Mouse (Mus musculus): ENCODE results near the gene Myof.

The Myof gene

GRCm38 (mm10) chr19:38043281-38043981, at the start of gene Myof:
Gene Myof, minus strand, starts transcription at chr19:38043577.
- peak; percentile 32 for DNase-seq (ENCODE audit: low read depth, low spot score)

GRCm38 (mm10) chr19:38091512-38091985, 48.2 kb upstream of the Myof start:
- no peak for DNase-seq (ENCODE audit: low read depth, low spot score)

DNA sequence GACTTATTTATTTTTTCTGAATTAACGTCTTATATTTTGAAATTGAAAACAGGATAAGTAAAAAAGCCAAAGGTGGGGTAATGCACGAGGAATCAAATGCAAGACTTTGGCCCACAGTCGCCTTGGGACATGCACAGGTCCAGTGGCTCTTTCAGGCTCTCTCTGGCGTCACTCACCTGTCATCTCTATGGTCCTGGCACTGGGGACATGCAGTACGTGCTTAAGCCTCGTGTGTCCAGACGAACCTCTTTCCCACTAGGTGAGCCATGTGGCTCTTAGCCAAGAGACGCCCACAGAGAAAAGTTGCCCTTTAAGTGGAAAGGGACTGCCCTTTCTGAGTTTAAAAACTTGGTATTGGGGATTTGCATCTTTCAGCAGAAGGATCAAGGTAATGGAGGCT, 46.0 kb upstream of the Myof start:
- DNase-seq (ENCODE audit: low read depth, low spot score): no peak

- peak; percentile 63 for DNase-seq (ENCODE audit: low read depth, low spot score)
Measured at GRCm38 (mm10) chr19:38086948-38087551, 43.7 kb upstream of the Myof start.

GRCm38 (mm10) chr19:38085841-38086240, 42.5 kb upstream of the Myof start:
- DNase-seq (ENCODE audit: low read depth, low spot score): no peak

DNA sequence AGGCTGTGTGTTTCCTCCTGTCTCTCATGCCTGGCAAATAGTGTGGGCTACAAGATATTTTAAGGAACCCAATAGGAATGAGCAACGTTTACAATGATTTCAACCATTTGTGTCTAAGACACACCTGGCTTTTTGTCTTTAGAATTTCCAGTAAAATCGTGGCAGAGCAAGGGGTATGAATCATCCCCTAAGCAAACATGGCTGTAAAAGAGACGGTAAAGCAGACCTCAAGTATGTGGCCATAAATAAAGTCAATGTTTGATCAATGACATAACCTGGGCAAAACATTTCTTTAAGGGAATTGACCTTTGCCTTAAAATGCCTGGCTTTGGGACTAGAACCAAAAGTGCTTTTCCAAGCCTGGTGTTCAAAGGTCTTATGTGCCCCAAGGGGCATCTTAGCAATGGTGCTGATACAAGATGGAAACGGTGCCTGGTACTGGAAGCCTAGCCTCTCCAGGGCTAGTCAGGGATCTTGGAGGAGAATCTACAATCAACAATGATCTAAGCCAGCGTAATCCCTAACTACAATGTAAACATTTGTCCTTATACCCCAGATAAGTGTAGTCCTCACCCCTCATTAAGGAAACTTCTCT, 39.7 kb upstream of the Myof start:
- DNase-seq (ENCODE audit: low read depth, low spot score): no peak

- DNase-seq (ENCODE audit: low read depth, low spot score): no peak
Measured at GRCm38 (mm10) chr19:38081361-38081760, 38.0 kb upstream of the Myof start.

GRCm38 (mm10) chr19:38077851-38078540, 34.6 kb upstream of the Myof start:
- DNase-seq (ENCODE audit: low read depth, low spot score): peak; percentile 11

DNA sequence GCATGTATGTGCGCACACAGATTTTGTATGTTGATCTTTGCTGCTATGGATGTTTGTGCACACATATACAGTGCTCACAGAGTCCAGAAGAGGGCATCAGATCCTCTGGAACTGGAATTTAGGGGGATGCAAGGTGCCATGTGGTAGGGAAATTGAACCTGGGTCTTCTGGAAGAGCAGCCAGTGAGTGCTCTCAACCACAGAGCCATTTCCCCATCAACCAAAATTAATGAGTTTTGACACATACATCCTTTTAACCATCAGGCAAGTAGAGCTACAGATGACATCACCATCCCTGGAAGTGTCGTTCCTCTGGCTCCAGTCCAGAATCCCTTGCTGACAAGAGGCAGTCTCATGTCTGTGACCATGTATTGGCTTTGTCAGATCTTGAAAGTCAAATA, 32.9 kb upstream of the Myof start:
- DNase-seq (ENCODE audit: low read depth, low spot score): peak; percentile 14

DNA sequence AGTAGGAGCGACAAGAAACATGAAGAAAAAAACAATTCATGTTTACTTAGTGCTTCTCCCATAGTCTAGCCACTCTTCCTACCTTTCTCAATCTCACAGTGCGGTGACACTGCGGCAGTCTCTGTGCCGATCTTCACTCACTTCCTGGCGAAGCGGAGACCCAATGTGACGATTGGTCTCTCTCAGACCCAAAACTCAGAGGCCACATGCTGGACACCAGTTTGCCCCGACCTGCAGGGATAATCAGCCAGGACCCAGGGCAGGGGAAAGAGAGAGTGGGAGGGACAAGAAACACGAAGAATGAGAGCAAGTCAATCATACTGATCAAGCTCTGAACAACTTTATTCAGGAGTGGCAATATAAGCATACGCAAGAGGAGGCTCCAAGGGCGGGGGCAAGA, 31.7 kb upstream of the Myof start:
- DNase-seq (ENCODE audit: low read depth, low spot score): no peak

DNA sequence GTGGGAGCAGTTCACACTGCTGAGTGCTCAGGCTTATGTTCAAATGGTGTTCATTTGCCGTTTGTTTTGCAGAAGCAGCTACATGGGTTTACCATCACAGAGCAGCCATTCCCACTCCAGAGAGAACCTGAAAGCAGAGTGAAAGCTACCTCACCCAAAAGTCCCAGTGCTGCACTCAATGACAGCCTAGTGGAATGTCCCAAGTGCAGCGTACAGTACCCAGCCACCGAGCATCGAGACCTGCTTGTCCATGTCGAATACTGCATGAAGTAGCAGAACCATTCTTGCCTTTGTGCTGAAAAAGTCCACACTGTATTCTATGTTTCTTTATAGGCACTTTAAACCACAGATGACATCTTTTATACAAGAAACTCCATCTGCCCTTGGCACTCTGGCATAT, 29.8 kb upstream of the Myof start:
- no peak for DNase-seq (ENCODE audit: low read depth, low spot score)

DNA sequence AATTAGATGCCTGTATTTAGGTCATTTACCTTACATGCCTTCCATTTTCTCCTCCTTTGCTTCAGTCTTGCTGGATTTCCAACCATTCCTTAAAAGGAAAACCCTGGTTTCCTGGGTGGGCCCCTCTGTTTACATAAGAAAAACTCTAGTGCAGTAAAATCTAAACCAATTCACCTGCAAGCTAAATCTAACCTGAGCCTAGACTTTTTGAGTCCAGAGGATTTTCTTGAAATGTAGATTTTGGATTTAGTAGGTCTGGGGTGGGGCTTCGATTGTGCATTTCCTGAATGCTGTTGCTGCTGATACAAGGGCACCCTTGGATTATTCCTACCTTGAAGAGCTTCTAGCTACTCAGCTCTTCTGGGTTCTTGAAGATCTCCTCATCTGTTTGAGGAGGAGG, 20.7 kb upstream of the Myof start:
- DNase-seq (ENCODE audit: low read depth, low spot score): no peak

DNA sequence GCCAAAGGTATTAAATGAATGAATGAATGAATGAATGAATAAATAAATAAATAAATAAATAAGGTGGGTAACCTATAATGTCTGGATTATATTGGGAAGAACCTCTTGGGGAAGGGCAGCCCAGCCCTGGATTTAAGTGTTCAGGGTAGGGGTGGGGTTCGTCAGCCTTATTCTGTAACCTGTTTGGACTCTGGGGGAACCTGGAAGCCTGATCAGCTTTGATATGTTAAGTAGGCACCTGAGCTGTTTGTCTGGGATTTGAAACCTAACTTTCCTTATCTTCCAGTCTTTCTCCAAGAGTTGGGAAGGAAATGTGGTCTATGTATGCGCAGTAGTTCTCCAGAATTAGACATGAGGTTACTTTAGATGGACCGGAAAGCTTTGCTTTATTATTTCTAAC, 19.8 kb upstream of the Myof start:
- DNase-seq (ENCODE audit: low read depth, low spot score): no peak

- DNase-seq (ENCODE audit: low read depth, low spot score): no peak
Measured at GRCm38 (mm10) chr19:38056931-38057330, 13.6 kb upstream of the Myof start.

DNA sequence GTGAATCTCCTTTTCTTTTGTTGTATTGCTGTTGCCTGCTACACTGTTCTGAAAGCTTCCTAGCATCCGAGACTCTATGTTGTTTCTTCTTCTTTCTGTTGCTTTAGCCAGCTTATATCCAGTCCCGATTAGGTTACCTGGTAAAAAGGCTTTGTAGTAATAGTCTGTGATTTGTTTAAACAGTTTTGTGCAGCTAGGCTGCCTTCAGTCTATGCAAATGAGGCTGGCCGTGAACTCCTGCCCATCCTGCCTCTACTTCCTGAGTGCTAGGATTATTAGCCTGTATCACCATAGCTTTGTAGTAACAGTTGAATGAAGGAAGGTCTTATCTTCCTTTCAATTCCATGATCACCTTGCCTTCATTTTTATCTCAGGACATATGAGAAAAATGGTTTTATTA, 12.9 kb upstream of the Myof start:
- DNase-seq (ENCODE audit: low read depth, low spot score): no peak

- no peak for DNase-seq (ENCODE audit: low read depth, low spot score)
Measured at GRCm38 (mm10) chr19:38055798-38056197, 12.4 kb upstream of the Myof start.

GRCm38 (mm10) chr19:38054720-38055192, 11.4 kb upstream of the Myof start, which contains the start of gene Cep55:
Gene Cep55, plus strand, starts transcription at chr19:38055011.
- DNase-seq (ENCODE audit: low read depth, low spot score): peak; percentile 99

DNA sequence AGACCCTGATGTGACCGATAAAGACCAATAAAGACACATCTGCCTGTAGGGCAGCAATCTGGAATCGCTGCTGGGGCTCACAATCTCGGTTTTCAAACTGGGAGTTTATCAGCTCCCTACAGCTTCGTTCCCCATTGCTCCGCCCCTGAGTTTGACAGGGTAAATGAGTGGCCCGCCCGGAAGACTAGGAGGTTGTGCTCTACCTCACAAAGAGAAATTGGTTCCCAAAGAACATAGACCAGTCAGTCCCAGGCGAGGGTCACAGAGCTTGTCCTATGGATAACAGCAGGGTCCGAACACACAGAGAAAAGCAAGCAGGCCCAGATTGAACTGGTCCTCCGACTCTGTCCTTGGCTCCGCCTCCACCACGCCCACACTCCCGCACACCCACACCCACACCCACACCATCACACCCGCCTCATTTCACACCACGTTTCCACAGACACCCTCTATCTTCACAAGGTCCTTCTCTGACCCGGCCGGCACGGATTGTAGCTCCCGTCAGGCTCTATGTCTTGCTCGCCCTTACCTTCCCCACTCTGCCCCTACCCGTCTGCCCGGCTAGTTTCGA, 10.9 kb upstream of the Myof start:
- no peak for DNase-seq (ENCODE audit: low read depth, low spot score)

DNA sequence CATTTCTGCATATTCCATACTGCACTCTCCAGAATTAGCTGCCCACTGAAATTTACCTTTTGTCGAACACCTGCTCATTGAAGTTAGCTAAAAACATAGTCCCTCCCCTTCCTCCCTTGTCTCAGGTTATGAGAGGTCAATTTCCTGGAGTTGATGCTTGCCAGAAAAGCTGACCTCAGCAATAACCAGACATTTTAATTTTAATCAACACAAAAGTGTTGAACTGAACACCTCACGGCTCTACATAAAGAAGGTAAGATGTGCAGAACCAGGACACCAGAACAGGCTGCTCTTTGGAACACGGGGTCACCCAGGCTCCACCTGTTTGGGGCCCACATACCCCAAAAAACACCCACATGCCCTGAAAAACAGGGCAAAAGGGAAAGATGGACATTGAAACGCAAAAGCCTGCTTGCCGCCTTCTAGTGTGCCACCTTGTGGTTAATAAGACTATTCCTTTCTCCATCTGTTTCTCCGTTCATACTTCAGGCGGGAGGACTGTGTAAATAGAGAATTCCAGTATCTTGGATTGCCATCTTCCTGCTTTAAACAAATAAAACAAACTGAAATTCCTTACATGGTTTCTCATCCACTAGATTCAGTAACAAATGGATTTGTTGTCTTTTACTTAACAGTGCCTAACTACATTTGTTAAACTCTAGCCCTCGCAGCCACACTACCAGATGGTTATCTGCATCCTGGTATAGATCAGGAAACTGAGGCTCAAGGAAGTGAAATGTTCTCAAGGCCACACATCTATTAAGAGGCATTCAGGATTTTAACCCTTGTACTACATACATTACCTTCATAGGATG, 10.1 kb upstream of the Myof start:
- peak; percentile 77 for DNase-seq (ENCODE audit: low read depth, low spot score)

DNA sequence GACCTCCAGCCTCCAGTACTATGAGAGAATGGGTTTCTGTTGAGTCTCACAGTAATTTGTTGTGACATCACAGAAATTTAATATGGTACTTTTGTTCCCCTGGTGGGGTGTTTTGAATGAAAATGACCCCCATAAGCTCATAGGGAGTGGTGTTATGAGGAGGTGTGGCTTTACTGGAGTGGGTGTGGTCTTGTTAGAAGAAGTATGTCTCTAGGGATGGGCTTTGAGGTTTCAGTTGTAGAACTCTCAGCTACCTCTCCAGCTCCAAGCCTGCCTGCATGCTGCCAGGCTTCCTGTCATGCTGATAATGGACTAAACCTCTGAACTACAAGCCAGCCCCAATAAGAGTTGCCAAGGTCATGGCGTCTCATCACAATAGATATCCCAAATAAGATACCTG, 6.3 kb upstream of the Myof start:
- no peak for DNase-seq (ENCODE audit: low read depth, low spot score)

GRCm38 (mm10) chr19:38045198-38045597, 1.8 kb upstream of the Myof start:
- DNase-seq (ENCODE audit: low read depth, low spot score): no peak
